Mouse (Mus musculus): Measurements from ENCODE around the gene Fam19a2.

DNA sequence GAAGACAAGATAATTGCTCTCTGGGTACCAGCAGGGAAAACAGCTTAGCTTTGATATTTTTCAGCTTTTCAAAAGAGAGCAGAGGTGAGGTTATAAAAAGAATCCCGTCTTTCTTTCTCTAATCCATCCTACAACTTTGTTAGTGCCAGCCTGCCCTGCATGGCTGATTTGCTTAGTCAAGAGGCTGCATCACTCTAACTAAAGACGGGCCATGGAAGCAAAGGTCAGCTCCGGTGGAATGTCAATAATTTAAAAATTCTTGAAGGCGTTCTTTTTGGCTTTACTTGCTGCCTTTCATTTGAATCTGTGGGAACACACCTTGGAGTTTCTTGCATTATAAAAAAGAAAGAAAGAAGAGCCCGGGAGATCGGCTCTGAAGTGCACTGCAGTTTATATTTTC, 134.3 kb downstream of the Fam19a2 start:
- TF ChIP-seq POLR2A (IDR thresholded peaks at IDR 0.05; ENCODE audit: insufficient read length, low read depth) (no peak), TCF12 (IDR thresholded peaks at IDR 0.05; ENCODE audit: insufficient read depth, poor library complexity, severe bottlenecking) (no peak), MAX (IDR thresholded peaks at IDR 0.05; ENCODE audit: low read depth) (no peak), CEBPB (IDR thresholded peaks at IDR 0.05; ENCODE audit: insufficient read depth, poor library complexity, severe bottlenecking) (no peak), POLR2AphosphoS2 (IDR thresholded peaks at IDR 0.05; ENCODE audit: insufficient read length, low read depth) (no peak), MYOD1 (IDR thresholded peaks at IDR 0.05; ENCODE audit: control insufficient read depth in 1 of 3, insufficient read length in 2 of 3, low read depth in 2 of 3) (no peak), USF1 (IDR thresholded peaks at IDR 0.05; ENCODE audit: low read depth) (no peak), SRF (IDR thresholded peaks at IDR 0.05; ENCODE audit: control insufficient read depth, insufficient read length, low read depth) (no peak), REST (IDR thresholded peaks at IDR 0.05; ENCODE audit: insufficient read depth, insufficient read length) (no peak), MYOG (IDR thresholded peaks at IDR 0.05; ENCODE audit: control insufficient read depth in 1 of 3, insufficient read depth in 1 of 3, insufficient read length in 2 of 3, low read depth in 2 of 3) (no peak), E2F4 (IDR thresholded peaks at IDR 0.05; ENCODE audit: insufficient read depth) (no peak), TCF3 (IDR thresholded peaks at IDR 0.05; ENCODE audit: insufficient read length, low read depth) (no peak)

Measured in myocyte (in vitro differentiated cells).